Mouse (Mus musculus): ENCODE measurements at regions not wholly inside any gene's neighbourhood (a gene's known extent, or its start where the extent isn't known, plus 50 kb on each side); places are given as distances from the start of the nearest gene placed in this dataset.

DNA sequence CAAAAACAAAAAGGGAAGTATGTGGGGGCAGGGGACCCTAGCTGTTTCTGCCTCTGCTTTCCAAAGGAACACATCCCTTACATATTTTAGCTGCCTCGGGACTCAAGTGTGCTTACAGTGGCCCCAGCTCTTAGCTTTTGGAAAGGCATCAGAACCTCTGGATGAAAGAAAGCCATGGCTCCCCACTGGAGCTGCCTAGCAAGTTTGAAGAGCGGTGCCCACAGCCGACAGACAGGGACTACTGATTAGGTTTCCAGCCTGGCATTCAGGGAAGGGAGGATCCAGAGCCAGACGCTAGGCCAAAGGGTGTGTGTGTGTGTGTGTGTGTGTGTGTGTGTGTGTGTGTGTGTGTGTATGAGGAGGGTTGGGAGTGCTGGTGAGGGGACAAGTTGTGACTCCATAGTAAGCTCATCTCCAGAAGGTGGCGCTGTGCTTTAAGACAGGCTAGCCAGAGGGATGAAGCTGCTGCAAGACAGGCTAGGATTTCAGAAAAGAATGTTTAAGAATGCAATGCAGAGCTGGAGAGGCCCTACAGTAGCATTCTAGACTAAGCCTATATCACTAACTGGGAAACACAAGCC is 318.9 kb downstream of the Mycn start:
- peak; percentile 92 to 93 for DNase-seq

DNA sequence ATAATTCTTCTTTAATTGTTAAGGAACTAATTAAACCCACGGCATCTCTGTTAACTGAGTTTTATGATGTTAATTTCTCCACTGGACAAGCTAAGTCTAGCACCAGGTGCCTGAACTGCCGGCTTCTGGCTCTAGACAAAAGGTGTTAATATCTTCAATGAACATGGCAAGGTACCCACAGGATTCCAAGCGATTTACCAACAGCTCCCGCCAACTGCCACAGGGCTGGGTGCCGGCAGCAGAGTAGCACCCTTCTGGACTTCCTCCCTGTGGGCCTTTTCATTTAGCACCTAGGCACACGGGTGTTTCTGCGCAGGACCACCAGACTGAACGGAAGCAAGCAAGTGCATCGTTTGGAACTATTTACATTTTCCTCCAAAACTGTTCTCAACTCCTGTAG is 320.2 kb downstream of the Mycn start:
- no peak for DNase-seq

DNA sequence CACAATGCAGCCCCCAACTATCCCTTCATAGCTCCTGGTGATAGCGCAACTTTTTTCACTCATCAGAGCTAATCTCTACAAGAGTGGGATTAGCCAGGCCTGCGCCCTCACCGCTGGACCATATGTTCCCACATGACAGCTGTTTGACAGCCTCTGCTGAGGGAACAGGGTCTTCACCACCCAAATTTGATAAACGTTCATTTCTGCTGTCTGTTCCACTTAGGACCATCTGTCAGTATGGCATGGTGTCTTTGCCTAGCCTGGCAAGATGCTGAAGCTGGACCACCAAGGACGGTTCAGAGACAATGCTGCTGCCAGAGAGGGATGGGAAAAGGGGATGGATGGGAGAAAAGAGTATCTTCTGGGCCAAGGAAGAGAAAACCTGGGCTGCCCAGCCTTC is 321.4 kb downstream of the Mycn start:
- DNase-seq = no peak

DNA sequence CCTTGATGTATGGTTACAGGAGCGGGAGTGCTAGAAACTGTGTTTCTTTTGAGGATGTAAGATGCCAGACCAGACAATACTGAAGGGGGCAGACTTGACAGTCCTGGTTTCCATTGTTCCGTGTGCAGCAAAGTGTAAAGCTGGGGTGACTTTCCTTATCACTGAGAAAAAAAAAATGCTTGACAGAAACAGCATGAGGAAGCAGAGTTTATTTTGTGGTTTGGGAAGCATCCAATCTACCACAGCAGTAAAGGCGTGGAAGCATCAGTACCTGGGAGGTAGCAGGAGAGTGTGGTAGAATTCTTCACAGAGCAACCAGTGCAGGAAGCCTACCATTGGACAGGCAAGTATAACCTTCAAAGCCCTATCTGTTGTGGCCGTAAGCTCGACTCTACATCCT is 322.3 kb downstream of the Mycn start:
- no peak for DNase-seq

DNA sequence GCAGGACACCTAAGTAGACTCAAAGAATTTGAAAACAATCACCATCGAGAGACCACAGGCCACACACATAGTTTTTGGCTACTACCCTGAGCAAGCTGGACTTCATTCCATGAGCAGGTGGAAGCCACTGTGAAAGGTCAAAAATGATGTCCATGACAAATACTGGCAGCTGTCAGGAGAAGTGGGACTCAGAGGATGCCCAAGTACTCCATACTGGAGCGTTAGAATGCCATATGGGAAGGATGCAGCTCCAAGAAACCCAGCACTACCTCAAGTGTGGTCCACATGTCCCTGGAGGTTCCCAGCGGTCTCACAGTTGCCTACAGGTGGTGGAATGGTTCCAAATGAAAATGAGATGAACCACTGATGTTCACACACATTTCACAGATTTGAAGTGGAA is 329.2 kb downstream of the Mycn start:
- DNase-seq = no peak

DNA sequence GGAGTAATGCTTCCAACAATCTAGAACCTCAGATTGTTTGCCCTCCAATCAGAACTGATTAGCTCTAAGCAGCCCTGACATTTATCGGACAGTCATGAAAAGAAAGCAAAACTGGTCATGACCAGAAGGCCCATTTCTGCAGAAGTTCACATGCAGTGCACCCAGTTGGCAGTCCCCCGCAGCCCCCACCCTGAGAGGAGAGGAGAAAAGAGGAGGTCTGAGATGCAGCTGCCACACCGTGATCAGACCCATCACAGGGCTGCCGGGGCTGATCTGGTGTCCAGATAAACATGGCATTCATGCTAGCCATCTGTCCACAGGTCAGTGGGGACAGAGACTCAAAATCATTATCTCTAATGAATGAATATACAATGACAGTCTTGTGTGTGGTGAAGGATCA is 330.9 kb downstream of the Mycn start:
- no peak for DNase-seq

DNA sequence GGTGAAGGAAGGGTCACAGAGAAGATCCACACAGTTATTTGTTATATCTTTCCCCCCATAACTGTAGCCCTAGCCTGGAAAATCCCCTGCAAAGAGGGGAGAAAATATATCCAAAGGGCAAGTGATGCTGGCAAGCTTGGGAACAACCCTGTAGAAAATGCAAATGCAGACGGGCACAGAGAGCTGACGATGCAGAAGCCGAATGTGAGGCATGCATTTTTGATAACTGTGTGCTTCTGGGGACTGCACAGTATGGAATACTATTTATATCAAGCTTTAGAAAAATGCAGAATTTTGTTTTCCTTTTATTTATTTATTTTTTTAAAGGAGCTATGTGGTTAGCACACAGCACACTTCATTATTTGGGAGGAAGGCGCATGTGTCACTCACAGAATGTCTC is 333.7 kb downstream of the Mycn start:
- DNase-seq = no peak

DNA sequence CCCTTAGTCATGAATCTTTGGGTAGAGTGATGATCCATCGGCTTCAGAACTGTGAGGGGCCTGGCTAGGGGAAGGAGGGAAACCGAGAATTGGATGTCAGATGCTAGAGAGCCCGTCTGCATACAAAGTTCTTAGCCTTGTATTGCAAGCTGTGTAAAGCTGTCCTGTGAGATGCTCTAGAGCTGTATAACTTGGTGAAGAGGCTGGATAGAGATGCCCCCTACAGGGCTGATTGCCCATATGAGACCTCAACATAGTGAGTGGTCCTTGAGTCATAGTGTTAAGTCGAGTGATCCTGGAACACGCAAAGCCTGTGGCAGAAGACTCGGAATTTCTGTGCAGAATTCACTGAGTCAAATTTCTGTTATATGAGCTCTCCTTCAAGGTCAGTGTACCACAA is 334.8 kb downstream of the Mycn start:
- no peak for DNase-seq

DNA sequence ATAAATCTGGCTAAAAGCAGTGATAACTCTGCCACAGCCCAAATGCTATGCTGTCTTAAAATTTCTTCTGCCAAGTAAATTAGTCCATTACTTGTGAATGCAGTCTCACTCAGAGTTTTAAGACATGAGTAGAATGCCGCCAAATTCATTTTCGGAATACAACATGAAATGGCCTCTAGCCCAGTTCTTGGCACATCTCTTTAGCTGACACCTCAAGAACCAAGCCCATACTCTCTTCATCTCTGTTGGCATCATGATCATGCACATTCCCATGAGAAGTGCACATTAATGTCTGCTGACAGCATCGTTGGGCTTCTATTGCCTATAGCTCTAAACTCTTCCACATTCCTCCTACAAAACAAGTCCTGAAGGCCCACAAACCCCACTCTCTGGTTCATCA is 336.2 kb downstream of the Mycn start:
- DNase-seq = no peak

DNA sequence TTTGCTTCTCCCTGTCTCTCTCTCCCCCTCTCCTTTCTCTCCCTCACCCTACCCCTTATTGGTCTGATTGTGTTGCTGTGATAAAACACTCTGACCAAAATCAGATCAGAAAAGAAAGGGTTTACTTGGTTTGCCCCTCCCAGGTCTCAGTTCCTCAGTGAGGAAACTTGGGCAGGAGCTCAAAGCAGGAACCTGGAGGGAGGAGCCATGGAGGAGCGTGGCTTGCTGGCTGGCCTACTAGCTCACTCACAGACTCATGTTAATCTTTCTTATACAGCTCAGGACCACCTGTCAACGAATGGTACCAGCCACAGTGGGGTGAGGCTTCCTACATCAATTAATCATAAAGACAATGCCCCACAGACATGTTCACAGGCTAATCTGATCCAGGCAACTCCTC is 339.4 kb downstream of the Fam49a start:
- DNase-seq = no peak

DNA sequence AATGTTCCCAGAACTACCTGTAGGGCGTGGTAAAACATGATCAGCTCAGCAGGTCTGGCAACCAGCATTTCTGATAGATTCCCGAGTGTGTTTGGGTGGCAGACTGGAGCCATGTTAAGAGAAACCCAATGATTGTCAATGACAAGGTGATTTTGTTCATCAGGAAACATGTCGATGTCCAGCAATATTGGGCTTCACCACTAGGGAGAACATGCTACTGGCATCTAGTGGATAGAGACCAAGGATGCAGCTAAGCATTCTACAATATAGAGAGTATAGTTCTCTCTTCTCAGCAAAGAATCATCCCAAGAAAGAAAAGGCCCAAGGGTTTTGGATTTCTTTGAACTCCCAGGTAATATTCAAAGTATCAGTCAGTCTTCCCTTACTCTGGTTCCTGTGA is 333.5 kb downstream of the Fam49a start:
- DNase-seq = no peak

DNA sequence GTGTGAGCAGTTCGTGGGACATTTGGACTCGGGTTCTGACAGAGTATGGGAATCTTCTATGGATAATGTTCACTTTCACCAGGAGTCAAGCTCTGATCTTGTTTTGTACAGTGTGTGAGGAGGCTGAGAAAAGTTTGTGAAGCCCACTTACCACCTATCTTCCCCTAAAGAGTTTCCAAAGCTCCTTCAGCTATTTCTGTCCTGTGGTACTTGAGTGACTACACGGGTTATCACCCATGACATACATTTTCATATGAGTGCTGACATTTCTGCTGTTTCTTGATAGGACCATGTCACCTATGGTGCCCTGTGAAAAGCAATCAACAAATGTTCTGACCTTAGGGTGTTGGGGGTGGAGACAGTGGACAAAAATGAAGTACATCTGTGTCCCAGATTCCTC is 332.6 kb downstream of the Fam49a start:
- DNase-seq = no peak

DNA sequence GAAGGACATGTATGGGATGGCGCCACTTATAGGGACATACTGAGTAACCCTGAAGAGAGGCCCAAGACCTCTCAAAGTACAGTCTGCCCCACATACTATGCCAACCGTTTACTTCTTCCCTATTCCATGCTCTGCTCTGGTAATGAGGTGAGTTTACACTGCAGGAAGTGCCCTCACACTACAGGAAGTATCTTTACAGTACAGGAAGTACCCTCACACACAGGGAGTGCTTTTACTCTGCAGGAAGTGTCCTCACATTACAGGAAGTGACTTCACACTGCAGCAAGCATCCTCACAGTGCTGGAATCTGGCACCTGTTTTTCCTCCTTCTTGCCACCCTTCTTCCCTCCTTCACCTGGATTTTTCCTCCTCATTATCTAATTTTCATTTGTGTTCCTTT is 331.4 kb downstream of the Fam49a start:
- DNase-seq = no peak

DNA sequence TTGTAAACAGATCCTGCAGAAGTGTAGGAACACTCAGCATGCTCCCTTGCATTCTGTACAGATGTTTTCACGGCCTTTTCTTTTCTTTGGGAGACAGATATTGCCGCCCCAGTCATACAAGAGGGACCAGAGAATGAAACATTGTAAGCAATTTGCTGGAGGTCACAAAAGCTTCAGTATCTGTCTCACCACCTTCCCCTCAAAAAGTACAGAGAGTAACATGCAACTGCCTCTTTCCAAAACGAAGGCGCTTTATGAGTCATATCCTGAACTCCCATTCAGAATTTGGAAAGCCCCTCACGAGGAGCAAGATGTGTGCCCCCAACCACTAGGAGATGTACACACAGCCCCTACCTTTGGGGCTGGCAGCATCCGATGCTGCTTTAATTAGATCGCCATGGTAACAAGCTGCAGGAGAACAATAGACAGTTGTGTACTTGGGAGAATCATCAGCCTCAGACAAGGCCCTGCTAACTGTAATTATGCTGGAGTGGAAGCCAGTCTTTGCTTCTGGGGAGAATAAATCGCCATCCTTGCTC is 328.9 kb downstream of the Fam49a start:
- DNase-seq = no peak

DNA sequence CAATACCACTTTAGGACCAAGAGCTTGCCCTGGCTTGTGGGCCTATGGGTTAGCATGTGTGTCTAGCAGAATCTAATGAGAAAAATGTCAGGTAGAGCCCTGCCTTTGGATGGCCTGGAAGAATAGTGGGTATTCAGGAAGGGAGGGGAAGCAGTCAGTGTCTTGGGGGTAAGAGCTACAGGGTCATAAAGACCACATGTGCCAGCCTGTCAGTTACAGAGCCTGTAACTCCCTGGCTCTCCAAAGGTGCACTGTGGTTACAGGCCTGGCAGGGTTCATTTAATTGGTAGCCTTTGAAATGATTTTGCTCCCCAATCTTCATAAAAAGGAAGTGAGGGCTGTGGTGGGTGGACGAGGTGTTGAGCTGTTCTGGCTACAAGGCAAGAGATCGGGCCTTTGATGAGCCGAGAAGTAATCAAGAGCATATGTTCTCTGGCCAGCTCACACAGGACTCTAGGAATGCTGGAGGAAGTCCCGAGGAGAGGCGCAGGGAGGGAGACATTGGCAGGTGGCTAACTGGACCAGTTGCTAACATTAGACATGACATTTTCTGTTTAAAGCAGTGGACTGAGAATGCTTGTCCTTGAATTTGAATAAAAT is 326.9 kb downstream of the Fam49a start:
- no peak for DNase-seq

DNA sequence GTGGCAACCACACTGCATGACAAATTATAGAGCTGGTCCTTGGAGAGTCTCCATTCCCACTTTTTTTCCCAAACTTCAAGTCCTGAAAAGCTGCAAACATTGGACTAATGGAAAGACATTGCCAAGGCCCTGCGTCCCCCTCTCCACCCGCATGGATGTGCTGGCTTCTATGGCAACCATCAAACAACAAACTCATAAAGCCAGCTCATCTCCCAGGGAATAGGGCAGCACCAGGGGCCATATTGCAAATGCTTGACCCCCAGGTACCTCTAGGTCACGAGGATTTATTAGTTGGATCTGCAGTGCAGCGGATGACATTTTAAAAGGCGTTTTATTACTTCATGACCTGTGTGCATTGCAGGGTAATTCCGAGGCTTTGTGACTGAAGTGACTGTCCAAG is 324.5 kb downstream of the Fam49a start:
- DNase-seq = no peak

DNA sequence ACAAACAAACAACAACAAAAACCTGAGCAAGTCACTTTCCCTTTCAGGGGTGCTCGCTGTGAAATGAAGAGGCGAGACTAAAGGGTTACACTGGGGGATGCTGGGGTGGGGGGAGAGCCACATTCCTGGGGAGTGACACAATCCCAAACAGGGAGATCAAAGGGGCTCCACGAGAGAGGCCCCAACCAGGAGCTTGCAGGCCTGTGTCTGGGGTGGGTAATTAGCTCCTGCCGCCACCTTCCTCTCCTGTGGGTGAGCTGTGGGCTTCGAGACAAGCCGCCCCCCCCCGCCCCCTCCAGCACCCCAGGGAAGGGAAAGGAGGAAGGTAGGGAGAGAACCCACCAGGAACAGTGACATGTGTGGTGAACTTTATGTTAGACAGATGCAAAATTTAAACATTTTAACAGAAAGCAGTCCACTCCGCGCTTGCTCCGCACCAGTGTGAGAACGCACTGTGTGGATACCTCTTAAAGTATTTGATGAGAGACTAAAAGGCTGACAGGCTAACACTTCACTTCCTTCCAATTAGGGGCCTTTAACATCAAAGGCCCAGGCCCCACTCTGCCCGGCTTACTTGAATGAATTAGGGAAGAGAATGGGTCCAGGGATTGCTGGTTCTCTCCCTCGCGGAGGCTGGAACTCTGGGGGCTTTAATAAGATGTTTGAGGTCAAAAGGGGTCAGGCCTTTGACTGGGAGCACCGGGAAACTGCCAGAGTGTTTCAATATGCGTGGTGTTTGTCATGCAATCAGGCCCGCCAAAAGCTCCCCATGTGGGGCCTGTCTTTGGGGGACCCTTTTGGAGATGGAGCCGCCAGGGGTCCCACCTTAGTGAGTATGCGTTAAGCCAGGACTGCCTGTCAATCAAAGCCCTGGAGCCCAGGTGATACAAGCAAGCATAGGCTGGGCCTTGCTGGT is 319.6 kb downstream of the Fam49a start:
- peak; percentile 17 to 35 for DNase-seq

DNA sequence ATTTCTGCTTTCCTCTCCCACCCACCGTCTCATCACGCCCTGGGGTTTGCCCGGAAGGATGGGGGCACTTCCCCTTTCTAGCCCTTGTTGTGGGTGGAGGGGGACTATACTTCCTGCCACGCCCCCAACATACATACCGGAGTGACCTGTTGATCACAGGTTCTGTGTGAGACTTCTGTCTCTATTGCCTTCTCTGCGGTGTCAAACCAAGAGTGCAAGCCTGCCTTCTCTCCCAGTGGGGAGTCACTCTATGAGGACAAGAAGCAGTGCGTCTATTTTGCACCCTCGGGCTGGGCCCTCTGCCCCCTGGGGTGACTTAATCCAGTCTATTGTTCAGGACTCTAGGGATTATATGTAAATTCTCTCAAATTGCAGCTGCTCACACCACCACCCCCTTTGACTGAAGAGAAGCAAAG is 318.8 kb downstream of the Fam49a start:
- DNase-seq = peak in 1 of 2 experiments; percentile 5

DNA sequence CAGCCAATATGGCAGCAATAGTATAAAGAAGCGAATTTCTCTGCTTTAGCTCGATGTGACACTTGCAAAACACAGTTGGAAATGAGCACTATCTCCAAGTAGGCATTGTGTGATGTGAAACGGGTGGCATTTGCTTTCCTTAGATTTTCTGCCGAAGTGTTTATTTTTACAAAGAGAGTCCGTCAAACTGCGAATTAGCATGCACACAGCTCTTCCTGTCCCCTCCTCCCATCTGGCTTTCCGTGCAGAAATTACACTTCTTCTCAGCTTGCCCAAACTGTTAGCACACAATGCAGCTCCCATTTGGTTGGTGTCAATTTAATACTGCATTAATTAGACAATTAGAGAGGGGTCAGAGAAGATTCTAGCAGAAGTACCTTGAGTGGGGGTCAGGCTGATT is 316.3 kb downstream of the Fam49a start:
- no peak for DNase-seq

DNA sequence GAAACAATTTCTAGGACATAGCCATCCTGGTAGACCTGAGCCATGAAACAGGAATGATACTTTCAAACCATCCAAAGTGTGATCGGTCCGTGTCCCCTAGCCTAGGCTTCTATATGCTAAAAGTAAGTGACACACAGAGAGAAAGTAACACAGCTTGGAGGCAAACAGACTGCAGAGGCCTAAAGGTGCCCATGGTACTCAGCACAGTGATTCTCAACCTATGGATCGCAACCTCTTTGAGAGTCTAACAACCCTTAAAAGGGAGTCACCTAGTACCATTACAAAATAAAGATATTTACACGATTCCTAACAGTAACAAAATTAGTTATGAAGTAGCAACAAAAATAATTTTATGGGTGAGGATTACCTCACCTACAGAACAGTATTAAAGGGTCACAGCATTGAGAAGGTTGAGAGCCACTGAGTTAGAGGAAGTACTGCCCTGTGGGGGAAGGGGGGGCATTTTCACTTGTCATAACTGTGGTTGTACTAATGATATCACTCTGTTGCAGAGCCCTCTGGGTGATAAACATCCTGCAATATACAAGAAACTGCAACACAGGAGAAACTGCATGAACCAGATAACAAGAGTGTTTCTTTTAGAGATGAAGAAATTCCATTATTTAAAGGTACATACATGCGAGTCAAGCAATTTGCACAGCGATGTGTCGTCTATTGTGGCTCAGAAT is 308.8 kb downstream of the Fam49a start:
- no peak for DNase-seq

DNA sequence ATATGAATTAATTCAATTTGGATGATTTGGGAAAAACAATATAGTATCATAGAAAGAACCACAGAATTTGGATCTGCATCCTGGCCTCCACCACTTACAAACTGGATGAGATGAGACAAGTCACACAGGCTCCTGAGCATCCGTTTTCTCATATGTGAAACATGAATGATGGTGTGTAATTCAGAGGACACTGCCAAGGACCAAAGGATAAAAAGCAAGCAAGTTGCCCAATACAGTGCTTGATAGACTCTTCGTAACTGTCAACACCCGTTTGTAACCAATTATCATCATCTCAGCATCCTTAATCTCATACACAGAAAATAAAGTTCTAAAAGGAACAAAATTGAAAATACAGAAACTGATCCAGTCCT is 305.8 kb downstream of the Fam49a start:
- no peak for DNase-seq

DNA sequence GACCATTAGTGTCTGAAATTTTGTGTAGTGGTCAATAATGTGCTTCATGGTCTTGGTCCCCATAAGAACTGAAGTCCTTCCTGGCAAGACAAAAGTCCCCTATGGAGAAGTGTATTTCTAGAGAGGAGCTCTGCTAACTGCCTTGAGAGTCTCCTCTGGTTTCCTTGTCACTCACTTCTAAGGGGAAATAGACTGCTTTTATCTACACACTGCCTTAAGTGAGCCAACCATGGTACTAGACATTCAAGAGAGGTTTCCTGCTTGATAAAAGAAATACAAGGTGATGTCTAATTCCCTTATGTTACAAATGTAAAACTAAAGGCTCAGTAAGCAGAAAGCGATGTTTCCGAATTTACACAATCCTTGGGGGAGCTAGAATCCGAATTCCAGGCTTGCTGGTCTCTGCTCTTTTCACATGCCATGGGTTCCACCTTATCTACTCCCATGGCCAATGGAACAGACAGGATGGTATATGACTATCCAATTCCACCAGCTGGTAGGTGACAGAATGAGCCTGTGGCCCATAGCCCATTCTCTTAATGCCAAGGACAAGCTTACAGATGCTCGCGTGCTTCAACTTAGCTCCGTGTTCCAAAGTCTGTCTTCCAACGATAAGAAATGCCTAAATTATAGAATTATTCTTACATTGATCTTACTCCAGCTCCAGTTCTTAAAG is 305.3 kb downstream of the Fam49a start:
- DNase-seq = no peak

DNA sequence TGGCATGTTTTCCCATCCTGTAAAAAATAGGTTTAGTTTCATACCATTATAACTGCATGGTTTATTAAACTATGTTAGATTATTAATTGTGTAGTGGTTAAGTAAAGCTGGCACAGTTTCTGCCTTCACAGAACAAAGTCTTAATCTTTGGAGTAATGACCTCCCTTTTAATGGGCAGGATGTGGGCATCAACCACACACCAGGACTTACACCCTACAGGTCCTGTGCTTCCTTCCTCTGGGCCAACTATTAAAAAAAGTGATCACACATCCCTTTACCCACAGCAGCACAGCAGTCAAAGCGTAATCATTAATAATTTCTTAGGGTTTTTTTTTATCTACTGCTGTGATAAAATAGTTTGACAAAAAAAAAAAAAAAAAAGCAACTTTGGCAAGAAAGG is 300.3 kb downstream of the Fam49a start:
- no peak for DNase-seq

Measured in kidney, postnatal 4 days (tissue).